ENCODE assay signal across 11 mouse cellular contexts in genomic region chr7:43796355-43796754, GRCm38 (mm10). TPM values are rescaled to one million over a fixed set of nuclear protein-coding genes. Genes with fewer than 3 reads are reported as not detected.
A peak's percentile ranks its signal among the peaks of the same experiment; 100 is the strongest.
DNase-seq lines count a peak whose midpoint lies in the region; ATAC-seq and TF ChIP-seq lines count a peak whose summit lies in the region.
"Had no signal": no experiment of that assay in that cellular context is flagged by ENCODE, and none has a peak within 500 bp of the region (broad histone marks: within the 10 kb centered on the region; RNA-seq: fewer than 3 reads in every experiment).

No protein-coding gene starts in this region.

- WGBS in heart, embryonic 14.5 days = 8% methylated on average over 8 of the region's 8 CpGs
- 9% methylated on average over 8 of the region's 8 CpGs for WGBS in hindbrain, embryonic 11.5 days
- WGBS in midbrain, embryonic 10.5 days = 6% methylated on average over 8 of the region's 8 CpGs

- H3K9ac ChIP-seq in heart, embryonic 14.5 days (ENCODE audit: low read length) = no peak overlapping the region
- H3K9ac ChIP-seq in hindbrain, embryonic 11.5 days (ENCODE audit: low read depth, low read length) = no peak overlapping the region; the same call in 1 of the 2 replicates

- peaks cover 28% of the 10 kb centered on the region for H3K27me3 ChIP-seq in heart, embryonic 14.5 days (ENCODE audit: control insufficient read depth, insufficient read depth, low read length)
- H3K27me3 ChIP-seq in hindbrain, embryonic 11.5 days (ENCODE audit: control insufficient read depth, insufficient read depth, low read length) = peaks cover 16% of the 10 kb centered on the region
- H3K27me3 ChIP-seq in midbrain, embryonic 10.5 days (ENCODE audit: low read depth, poor library complexity, severe bottlenecking) = peaks cover 43% of the 10 kb centered on the region

- DNase-seq in heart, postnatal 36 days = no peak
- DNase-seq in brain, embryonic 14.5 days (ENCODE audit: low read depth) = peak; percentile 2
- DNase-seq in hindbrain, embryonic 11.5 days (ENCODE audit: low spot score) = peak; percentile 8
- no peak for DNase-seq in midbrain, embryonic 10.5 days (ENCODE audit: low spot score)
- DNase-seq in ovary, postnatal 14 days (ENCODE audit: low spot score) = no peak
- no peak for DNase-seq in urinary bladder, postnatal 14 days (ENCODE audit: low spot score)
- no peak for DNase-seq in cerebellum, postnatal 36 days
- DNase-seq: cerebellum, adult 8-10 months; thymus, adult 2 months had no signal

- peaks cover 9 to 11% of the 10 kb centered on the region in 2 experiments; a peak in 2 of 4 replicates for H3K4me1 ChIP-seq in heart, embryonic 14.5 days (ENCODE audit: control insufficient read depth in 2 of 2, insufficient read depth in 2 of 2, low read length in 2 of 2)
- H3K4me1 ChIP-seq in hindbrain, embryonic 11.5 days (replicated peaks; ENCODE audit: control insufficient read depth, insufficient read depth, low read length) = no peaks in the 10 kb centered on the region
- H3K4me1 ChIP-seq in midbrain, embryonic 10.5 days = peaks cover 22% of the 10 kb centered on the region

- intact Hi-C loops in heart, postnatal 36 days (cut with DNase I) = no loop called here

- peak overlapping the region; percentile 83 for H3K4me2 ChIP-seq in heart, embryonic 14.5 days (ENCODE audit: low read length)
- peak overlapping the region; percentile 67 for H3K4me2 ChIP-seq in hindbrain, embryonic 11.5 days (replicated peaks; ENCODE audit: low read depth, low read length)

- no peaks in the 10 kb centered on the region for H3K9me3 ChIP-seq in heart, embryonic 14.5 days (ENCODE audit: control insufficient read depth, low read length)
- no peaks in the 10 kb centered on the region for H3K9me3 ChIP-seq in hindbrain, embryonic 11.5 days (ENCODE audit: control insufficient read depth, low read length)
- H3K9me3 ChIP-seq in midbrain, embryonic 10.5 days (replicated peaks) = no peaks in the 10 kb centered on the region

- H3K36me3 ChIP-seq in heart, embryonic 14.5 days (ENCODE audit: control insufficient read depth, insufficient read depth, low read length) = no peaks in the 10 kb centered on the region
- H3K36me3 ChIP-seq in hindbrain, embryonic 11.5 days (ENCODE audit: control insufficient read depth, insufficient read depth, low read length) = no peaks in the 10 kb centered on the region
- H3K36me3 ChIP-seq in midbrain, embryonic 10.5 days = no peaks in the 10 kb centered on the region

- TF ChIP-seq CTCF in brain, embryonic 14.5 days (IDR thresholded peaks at IDR 0.05; ENCODE audit: borderline replicate concordance, extremely low read depth, insufficient read depth, insufficient read length) = no peak

- H3K4me3 ChIP-seq in heart, embryonic 14.5 days (ENCODE audit: control insufficient read depth in 1 of 2, insufficient read depth in 1 of 2, low read depth in 1 of 2, low read length in 2 of 2) = peak overlapping the region; percentile 57 to 64
- H3K4me3 ChIP-seq in hindbrain, embryonic 11.5 days (ENCODE audit: low read depth, low read length) = peak overlapping the region; percentile 32
- peak overlapping the region; percentile 62 for H3K4me3 ChIP-seq in midbrain, embryonic 10.5 days
- H3K4me3 ChIP-seq: myocyte had no signal

- no peak overlapping the region for H3K27ac ChIP-seq in heart, embryonic 14.5 days (replicated peaks in 1 of 2; ENCODE audit: control insufficient read depth in 1 of 2, insufficient read depth in 1 of 2, low read depth in 2 of 2, low read length in 2 of 2)
- no peak overlapping the region for H3K27ac ChIP-seq in hindbrain, embryonic 11.5 days (ENCODE audit: low read depth, low read length)
- no peak overlapping the region for H3K27ac ChIP-seq in midbrain, embryonic 10.5 days (replicated peaks)

- ATAC-seq in heart, embryonic 14.5 days (ENCODE audit: insufficient number of reproducible peaks, insufficient read depth, low FRiP score, low read depth) = no peak; the same call in 1 of the 2 replicates
- no peak for ATAC-seq in hindbrain, embryonic 11.5 days (ENCODE audit: low FRiP score)

- TF ChIP-seq POLR2A in brain, embryonic 14.5 days (IDR thresholded peaks at IDR 0.05; ENCODE audit: borderline replicate concordance, extremely low read depth, insufficient read depth, insufficient read length, poor library complexity, severe bottlenecking) = no peak

RNA-seq across cellular contexts. Expression of gene Klk8, which starts 1.0 kb away (rescaled TPM):
- polyA plus RNA-seq in heart, embryonic 14.5 days (2014; fragmentation: Nextera tagmentation; extraction: Ambion mirVana) = 24.2 and 26.3 TPM in 2 replicates
- 10 to 100 TPM; 10.4 to 12.2 TPM for total RNA-seq in heart, postnatal 36 days (2021)
- polyA plus RNA-seq in brain, embryonic 14.5 days (2012; rRNA removed) = 3.2 and 4.8 TPM in 2 replicates
- 10.9 and 11.0 TPM in 2 replicates for polyA plus RNA-seq in hindbrain, embryonic 11.5 days (2014; fragmentation: Nextera tagmentation; extraction: Ambion mirVana)
- polyA plus RNA-seq in midbrain, embryonic 10.5 days (2016; fragmentation: Nextera tagmentation; extraction: Ambion mirVana) = 9.5 and 10.0 TPM in 2 replicates
- polyA plus RNA-seq: myocyte had no signal

RNA-seq across cellular contexts. Expression of gene Klk9, which starts 4.7 kb away (rescaled TPM):
- polyA plus RNA-seq in heart, embryonic 14.5 days (2014; fragmentation: Nextera tagmentation; extraction: Ambion mirVana) = not detected in 2 replicates
- not detected for total RNA-seq in heart, postnatal 36 days (2021)
- not detected in 2 replicates for polyA plus RNA-seq in brain, embryonic 14.5 days (2012; rRNA removed)
- 0.23 TPM in 1 of 2 replicates, not detected in the other for polyA plus RNA-seq in hindbrain, embryonic 11.5 days (2014; fragmentation: Nextera tagmentation; extraction: Ambion mirVana)
- polyA plus RNA-seq in midbrain, embryonic 10.5 days (2016; fragmentation: Nextera tagmentation; extraction: Ambion mirVana) = not detected in 2 replicates
- polyA plus RNA-seq: myocyte had no signal

RNA-seq across cellular contexts. Expression of gene Klk7, which starts 14.7 kb away (rescaled TPM):
- 0.11 and 0.20 TPM in 2 replicates for polyA plus RNA-seq in heart, embryonic 14.5 days (2014; fragmentation: Nextera tagmentation; extraction: Ambion mirVana)
- under 1 TPM in 1 of 2 experiments, not detected in 1; 0.19 TPM for total RNA-seq in heart, postnatal 36 days (2021)
- 0.05 and 0.08 TPM in 2 replicates for polyA plus RNA-seq in brain, embryonic 14.5 days (2012; rRNA removed)
- polyA plus RNA-seq in hindbrain, embryonic 11.5 days (2014; fragmentation: Nextera tagmentation; extraction: Ambion mirVana) = 0.11 TPM in 1 of 2 replicates, not detected in the other
- polyA plus RNA-seq in midbrain, embryonic 10.5 days (2016; fragmentation: Nextera tagmentation; extraction: Ambion mirVana) = not detected in 2 replicates
- polyA plus RNA-seq: myocyte had no signal

RNA-seq across cellular contexts. Expression of gene Klk10, which starts 15.5 kb away (rescaled TPM):
- polyA plus RNA-seq in heart, embryonic 14.5 days (2014; fragmentation: Nextera tagmentation; extraction: Ambion mirVana) = 0.19 and 0.34 TPM in 2 replicates
- total RNA-seq in heart, postnatal 36 days (2021) = under 1 TPM; 0.19 to 0.36 TPM
- 0.21 and 0.49 TPM in 2 replicates for polyA plus RNA-seq in brain, embryonic 14.5 days (2012; rRNA removed)
- 0.32 and 0.53 TPM in 2 replicates for polyA plus RNA-seq in hindbrain, embryonic 11.5 days (2014; fragmentation: Nextera tagmentation; extraction: Ambion mirVana)
- polyA plus RNA-seq in midbrain, embryonic 10.5 days (2016; fragmentation: Nextera tagmentation; extraction: Ambion mirVana) = 0.19 and 0.36 TPM in 2 replicates

RNA-seq across cellular contexts. Expression of gene Klk11, which starts 22.0 kb away (rescaled TPM):
- polyA plus RNA-seq in heart, embryonic 14.5 days (2014; fragmentation: Nextera tagmentation; extraction: Ambion mirVana) = not detected in 2 replicates
- under 1 TPM; 0.22 to 0.33 TPM for total RNA-seq in heart, postnatal 36 days (2021)
- polyA plus RNA-seq in brain, embryonic 14.5 days (2012; rRNA removed) = 0.35 TPM in 1 of 2 replicates, not detected in the other
- 0.14 TPM in 1 of 2 replicates, not detected in the other for polyA plus RNA-seq in hindbrain, embryonic 11.5 days (2014; fragmentation: Nextera tagmentation; extraction: Ambion mirVana)
- not detected in 2 replicates for polyA plus RNA-seq in midbrain, embryonic 10.5 days (2016; fragmentation: Nextera tagmentation; extraction: Ambion mirVana)

Comparison
In these comparisons a context has a peak if more than half of its experiments do, and no peak if none do; other contexts are left out.
1. DNase-seq: peak in brain, embryonic 14.5 days (single experiment) and hindbrain, embryonic 11.5 days (single experiment); none in heart, postnatal 36 days (0 of 2), midbrain, embryonic 10.5 days (single experiment), ovary, postnatal 14 days (single experiment), urinary bladder, postnatal 14 days (single experiment) and cerebellum, postnatal 36 days (0 of 2).
2. Peak in every context shown above with its lines, with median percentiles within 50 percentile points of each other: H3K4me3 ChIP-seq.